24 mouse cellular contexts compared by ENCODE assay signal in genomic region chr17:84014287-84015039, GRCm38 (mm10).
DNase-seq lines count a peak whose midpoint lies in the region; ATAC-seq and TF ChIP-seq lines count a peak whose summit lies in the region.
"Had no signal": no experiment of that assay in that cellular context is flagged by ENCODE, and none has a peak within 500 bp of the region (broad histone marks: within the 10 kb centered on the region; RNA-seq: fewer than 3 reads in every experiment).

No protein-coding gene starts in this region.

- peak overlapping the region; percentile 82 for H3K27ac ChIP-seq in lung, embryonic 16.5 days (ENCODE audit: low read length)
- peak overlapping the region; percentile 46; the same call in 1 of the 2 replicates for H3K27ac ChIP-seq in intestine, postnatal 0 days (ENCODE audit: low read depth, low read length)
- H3K27ac ChIP-seq in stomach, postnatal 0 days (replicated peaks), result peak overlapping the region; percentile 75
- no peak overlapping the region for H3K27ac ChIP-seq in midbrain, embryonic 10.5 days (replicated peaks)
- H3K27ac ChIP-seq: forebrain, embryonic 13.5 days; heart, embryonic 13.5 days; hindbrain, embryonic 13.5 days; limb, embryonic 15.5 days; neural tube, embryonic 13.5 days had no signal

- H3K4me2 ChIP-seq in lung, embryonic 16.5 days (ENCODE audit: low read depth, low read length), result no peak overlapping the region
- H3K4me2 ChIP-seq in intestine, postnatal 0 days (replicated peaks; ENCODE audit: low read depth), result no peak overlapping the region
- H3K4me2 ChIP-seq in stomach, postnatal 0 days (replicated peaks; ENCODE audit: low read depth), result no peak overlapping the region
- H3K4me2 ChIP-seq: forebrain, embryonic 13.5 days; heart, embryonic 13.5 days; hindbrain, embryonic 13.5 days; limb, embryonic 15.5 days; neural tube, embryonic 13.5 days had no signal

- intact Hi-C loops in heart, postnatal 36 days (cut with DNase I), result no loop called here

- 54% methylated on average over 12 of the region's 12 CpGs for WGBS in lung, embryonic 16.5 days
- WGBS in intestine, postnatal 0 days, result 43% methylated on average over 12 of the region's 12 CpGs
- WGBS in stomach, postnatal 0 days, result 54% methylated on average over 12 of the region's 12 CpGs
- 89% methylated on average over 12 of the region's 12 CpGs for WGBS in midbrain, embryonic 10.5 days

- no peaks in the 10 kb centered on the region for H3K36me3 ChIP-seq in lung, embryonic 16.5 days (ENCODE audit: control insufficient read depth, insufficient read depth, low read length)
- H3K36me3 ChIP-seq in intestine, postnatal 0 days (ENCODE audit: control insufficient read depth, insufficient read depth), result no peaks in the 10 kb centered on the region
- no peaks in the 10 kb centered on the region for H3K36me3 ChIP-seq in stomach, postnatal 0 days (ENCODE audit: control insufficient read depth, insufficient read depth, low read length)
- H3K36me3 ChIP-seq in midbrain, embryonic 10.5 days, result no peaks in the 10 kb centered on the region
- H3K36me3 ChIP-seq: heart, embryonic 13.5 days; hindbrain, embryonic 13.5 days; limb, embryonic 15.5 days; neural tube, embryonic 13.5 days had no signal

- H3K4me1 ChIP-seq in lung, embryonic 16.5 days (replicated peaks; ENCODE audit: control insufficient read depth, insufficient read depth, low read length), result peaks cover under 1% of the 10 kb centered on the region; the same call in 1 of the 2 replicates
- H3K4me1 ChIP-seq in intestine, postnatal 0 days (replicated peaks; ENCODE audit: control insufficient read depth, insufficient read depth, low read length), result 0 out of 2 replicates have a peak, but pooled peaks cover 8% of the 10 kb centered on the region
- H3K4me1 ChIP-seq in stomach, postnatal 0 days (replicated peaks; ENCODE audit: control insufficient read depth, insufficient read depth), result 0 out of 2 replicates have a peak, but pooled peaks cover 2% of the 10 kb centered on the region
- H3K4me1 ChIP-seq in midbrain, embryonic 10.5 days, result peaks cover 2% of the 10 kb centered on the region

- no peaks in the 10 kb centered on the region for H3K27me3 ChIP-seq in lung, embryonic 16.5 days (ENCODE audit: control insufficient read depth, insufficient read depth, low read depth, low read length)
- no peaks in the 10 kb centered on the region for H3K27me3 ChIP-seq in intestine, postnatal 0 days (replicated peaks; ENCODE audit: control insufficient read depth, insufficient read depth, low read length)
- no peaks in the 10 kb centered on the region for H3K27me3 ChIP-seq in stomach, postnatal 0 days (ENCODE audit: control insufficient read depth, insufficient read depth, low read length)
- H3K27me3 ChIP-seq in midbrain, embryonic 10.5 days (ENCODE audit: low read depth, poor library complexity, severe bottlenecking), result no peaks in the 10 kb centered on the region
- H3K27me3 ChIP-seq: CH12.LX; forebrain, embryonic 13.5 days; heart, embryonic 13.5 days; hindbrain, embryonic 13.5 days; limb, embryonic 15.5 days; neural tube, embryonic 13.5 days had no signal

- TF ChIP-seq CTCF in intestine, postnatal 0 days (IDR thresholded peaks at IDR 0.05; ENCODE audit: low read depth), result no peak
- no peak for TF ChIP-seq CTCF in stomach, postnatal 0 days (IDR thresholded peaks at IDR 0.05; ENCODE audit: low read depth)

- no peaks in the 10 kb centered on the region for H3K9me3 ChIP-seq in lung, embryonic 16.5 days (ENCODE audit: control insufficient read depth, low read length)
- H3K9me3 ChIP-seq in intestine, postnatal 0 days (ENCODE audit: control insufficient read depth), result no peaks in the 10 kb centered on the region
- no peaks in the 10 kb centered on the region for H3K9me3 ChIP-seq in stomach, postnatal 0 days (ENCODE audit: control insufficient read depth, low read length)
- no peaks in the 10 kb centered on the region for H3K9me3 ChIP-seq in midbrain, embryonic 10.5 days (replicated peaks)
- H3K9me3 ChIP-seq: forebrain, embryonic 13.5 days; heart, embryonic 13.5 days; hindbrain, embryonic 13.5 days; limb, embryonic 15.5 days; megakaryocyte, embryonic 14.5 days; neural tube, embryonic 13.5 days had no signal

- no peak overlapping the region for H3K9ac ChIP-seq in lung, embryonic 16.5 days (ENCODE audit: low read length)
- no peak overlapping the region for H3K9ac ChIP-seq in intestine, postnatal 0 days (ENCODE audit: low read depth, low read length)
- H3K9ac ChIP-seq in stomach, postnatal 0 days (ENCODE audit: low read length), result peak overlapping the region; percentile 23; the same call in 1 of the 2 replicates
- H3K9ac ChIP-seq: forebrain, embryonic 13.5 days; heart, embryonic 13.5 days; hindbrain, embryonic 13.5 days; limb, embryonic 15.5 days; neural tube, embryonic 13.5 days had no signal

- ATAC-seq in lung, embryonic 16.5 days (ENCODE audit: low read depth), result peak; percentile 80
- peak; percentile 91 for ATAC-seq in intestine, postnatal 0 days
- ATAC-seq in stomach, postnatal 0 days (ENCODE audit: low FRiP score, low TSS enrichment), result peak; percentile 87
- ATAC-seq: forebrain, embryonic 13.5 days had no signal

- no peak for TF ChIP-seq EP300 in stomach, postnatal 0 days (optimal IDR thresholded peaks at IDR 0.05)

- peak; percentile 31 to 48 for DNase-seq in heart, adult 18-20 months
- no peak for DNase-seq in heart, postnatal 36 days
- DNase-seq in lung, postnatal 36 days, result no peak
- peak; percentile 88 for DNase-seq in stomach, postnatal 0 days (ENCODE audit: low spot score)
- DNase-seq in midbrain, embryonic 10.5 days (ENCODE audit: low spot score), result no peak
- no peak for DNase-seq in gastrocnemius, adult 18-20 months (ENCODE audit: low spot score)
- DNase-seq: adrenal gland, postnatal 10 days; cerebellum, adult 11-12 months; cerebellum, postnatal 25 days; gastrocnemius, postnatal 36 days; kidney, adult 18-20 months; kidney, postnatal 10 days; lung, adult 18-20 months; right cerebral cortex, postnatal 25 days; thymus, postnatal 25 days had no signal

- H3K4me3 ChIP-seq in lung, embryonic 16.5 days (ENCODE audit: low read length), result no peak overlapping the region
- H3K4me3 ChIP-seq in intestine, postnatal 0 days (ENCODE audit: low read depth, low read length), result no peak overlapping the region
- no peak overlapping the region for H3K4me3 ChIP-seq in stomach, postnatal 0 days (ENCODE audit: low read depth, low read length)
- no peak overlapping the region for H3K4me3 ChIP-seq in midbrain, embryonic 10.5 days
- H3K4me3 ChIP-seq: forebrain, embryonic 13.5 days; heart, embryonic 13.5 days; hindbrain, embryonic 13.5 days; limb, embryonic 15.5 days; megakaryocyte, embryonic 14.5 days; neural tube, embryonic 13.5 days had no signal

Comparison
In these comparisons a context has a peak if more than half of its experiments do, and no peak if none do; other contexts are left out.
1. DNase-seq: peak in heart, adult 18-20 months (2 of 2) and stomach, postnatal 0 days (single experiment); none in heart, postnatal 36 days (0 of 2), lung, postnatal 36 days (single experiment), midbrain, embryonic 10.5 days (single experiment) and gastrocnemius, adult 18-20 months (single experiment).
2. Peak in every context shown above with its lines, with median percentiles within 50 percentile points of each other: ATAC-seq.